Mouse (Mus musculus) urinary bladder, postnatal 4 days (tissue): ENCODE measurements at regions not wholly inside any gene's neighbourhood (a gene's known extent, or its start where the extent isn't known, plus 50 kb on each side); places are given as distances from the start of the nearest gene placed in this dataset.

Experiments
- DNase-seq, 2 experiments: peaks; one replicate each; pipeline ENCODE4 v3.0.0; 2021 to 2022; ENCODE audit warnings: low spot score in 2 of 2

- no peak for DNase-seq
Observed at GRCm38 (mm10) chr3:38820787-38821186, 66.0 kb upstream of the Fat4 start.

GRCm38 (mm10) chr3:38820315-38820714, 66.4 kb upstream of the Fat4 start:
- no peak for DNase-seq

GRCm38 (mm10) chr3:38817651-38818050, 69.1 kb upstream of the Fat4 start:
- no peak for DNase-seq

GRCm38 (mm10) chr3:38812457-38812856, 74.3 kb upstream of the Fat4 start:
- no peak for DNase-seq

- no peak for DNase-seq
Observed at GRCm38 (mm10) chr3:38811635-38812034, 75.1 kb upstream of the Fat4 start.

GRCm38 (mm10) chr3:38806469-38807055, 80.2 kb upstream of the Fat4 start:
- DNase-seq, result no peak

GRCm38 (mm10) chr3:38806036-38806435, 80.7 kb upstream of the Fat4 start:
- no peak for DNase-seq

- DNase-seq, result no peak
Observed at GRCm38 (mm10) chr3:38795646-38796301, 91.0 kb upstream of the Fat4 start.

- DNase-seq, result no peak
Observed at GRCm38 (mm10) chr3:38793221-38793620, 93.5 kb upstream of the Fat4 start.

- no peak for DNase-seq
Observed at GRCm38 (mm10) chr3:38788751-38789150, 98.0 kb upstream of the Fat4 start.

GRCm38 (mm10) chr3:38783711-38784110, 103.0 kb upstream of the Fat4 start:
- no peak for DNase-seq

- DNase-seq, result no peak
Observed at GRCm38 (mm10) chr3:38783051-38783450, 103.7 kb upstream of the Fat4 start.

GRCm38 (mm10) chr3:38776743-38777366, 109.9 kb upstream of the Fat4 start:
- no peak for DNase-seq

GRCm38 (mm10) chr3:38754632-38755123, 132.1 kb upstream of the Fat4 start:
- no peak for DNase-seq

- DNase-seq, result no peak
Observed at GRCm38 (mm10) chr3:38753446-38754205, 133.1 kb upstream of the Fat4 start.

- no peak for DNase-seq
Observed at GRCm38 (mm10) chr3:38742155-38742554, 144.6 kb upstream of the Fat4 start.

- no peak for DNase-seq
Observed at GRCm38 (mm10) chr3:38722606-38723005, 164.1 kb upstream of the Fat4 start.

- DNase-seq, result no peak
Observed at GRCm38 (mm10) chr3:38712078-38712873, 174.5 kb upstream of the Fat4 start.

GRCm38 (mm10) chr3:38711229-38711628, 175.5 kb upstream of the Fat4 start:
- no peak for DNase-seq

- no peak for DNase-seq
Observed at GRCm38 (mm10) chr3:38707891-38708290, 178.8 kb upstream of the Fat4 start.

- DNase-seq, result no peak
Observed at GRCm38 (mm10) chr3:38699206-38699605, 187.5 kb upstream of the Fat4 start.

GRCm38 (mm10) chr3:38697871-38698270, 188.9 kb upstream of the Fat4 start:
- no peak for DNase-seq
